In genomic region chr8:18115333-18116044, GRCm38 (mm10) we compare ENCODE assay signal across 24 mouse cellular contexts.
"Had no signal": no experiment of that assay in that cellular context is flagged by ENCODE, and none has a peak within 500 bp of the region (broad histone marks: within the 10 kb centered on the region; RNA-seq: fewer than 3 reads in every experiment).

No protein-coding gene starts in this region.

- H3K4me3 ChIP-seq: gastrocnemius, adult 2 months; hindbrain, embryonic 10.5 days; hindbrain, embryonic 12.5 days; intestine, embryonic 15.5 days; layer of hippocampus, adult 2 months; left cerebral cortex, adult 2 months; limb, embryonic 13.5 days; limb, embryonic 15.5 days; liver, embryonic 12.5 days had no signal

- DNase-seq: gastrocnemius, adult 2 months; gastrocnemius, postnatal 10 days; gastrocnemius, postnatal 25 days; heart, postnatal 36 days; kidney, adult 18-20 months; kidney, adult 8-10 months; kidney, postnatal 10 days; kidney, postnatal 25 days; kidney, postnatal 4 days; lung, adult 18-20 months had no signal

- H3K4me2 ChIP-seq: hindbrain, embryonic 12.5 days; hindbrain, embryonic 14.5 days; intestine, embryonic 15.5 days; limb, embryonic 13.5 days; limb, embryonic 15.5 days; liver, embryonic 12.5 days had no signal

- ATAC-seq: forebrain, embryonic 16.5 days; hindbrain, embryonic 16.5 days; inflammation-experienced regulatory T-cells, adult 6 months; intestine, embryonic 15.5 days; intestine, postnatal 0 days; liver, embryonic 12.5 days had no signal

- H3K4me1 ChIP-seq: hindbrain, embryonic 10.5 days; hindbrain, embryonic 12.5 days; intestine, embryonic 15.5 days; limb, embryonic 13.5 days; limb, embryonic 15.5 days; liver, embryonic 12.5 days had no signal

- H3K9me3 ChIP-seq: hindbrain, embryonic 10.5 days; hindbrain, embryonic 12.5 days; intestine, embryonic 15.5 days; limb, embryonic 13.5 days; limb, embryonic 15.5 days; liver, embryonic 12.5 days had no signal

- H3K36me3 ChIP-seq: hindbrain, embryonic 10.5 days; hindbrain, embryonic 12.5 days; intestine, embryonic 15.5 days; limb, embryonic 13.5 days; limb, embryonic 15.5 days; liver, embryonic 12.5 days had no signal

- H3K27me3 ChIP-seq: hindbrain, embryonic 12.5 days; intestine, embryonic 15.5 days; limb, embryonic 13.5 days; limb, embryonic 15.5 days; liver, embryonic 12.5 days had no signal

- H3K27ac ChIP-seq: gastrocnemius, adult 2 months; hindbrain, embryonic 10.5 days; hindbrain, embryonic 12.5 days; hindbrain, embryonic 14.5 days; intestine, embryonic 15.5 days; layer of hippocampus, adult 2 months; left cerebral cortex, adult 2 months; limb, embryonic 13.5 days; limb, embryonic 15.5 days; liver, embryonic 12.5 days; liver, embryonic 14.5 days had no signal

- H3K9ac ChIP-seq: hindbrain, embryonic 12.5 days; hindbrain, embryonic 14.5 days; intestine, embryonic 15.5 days; limb, embryonic 13.5 days; limb, embryonic 15.5 days; liver, embryonic 12.5 days; liver, embryonic 14.5 days had no signal
